Comparison of ENCODE assay signal across 20 mouse cellular contexts in the genomic region with DNA sequence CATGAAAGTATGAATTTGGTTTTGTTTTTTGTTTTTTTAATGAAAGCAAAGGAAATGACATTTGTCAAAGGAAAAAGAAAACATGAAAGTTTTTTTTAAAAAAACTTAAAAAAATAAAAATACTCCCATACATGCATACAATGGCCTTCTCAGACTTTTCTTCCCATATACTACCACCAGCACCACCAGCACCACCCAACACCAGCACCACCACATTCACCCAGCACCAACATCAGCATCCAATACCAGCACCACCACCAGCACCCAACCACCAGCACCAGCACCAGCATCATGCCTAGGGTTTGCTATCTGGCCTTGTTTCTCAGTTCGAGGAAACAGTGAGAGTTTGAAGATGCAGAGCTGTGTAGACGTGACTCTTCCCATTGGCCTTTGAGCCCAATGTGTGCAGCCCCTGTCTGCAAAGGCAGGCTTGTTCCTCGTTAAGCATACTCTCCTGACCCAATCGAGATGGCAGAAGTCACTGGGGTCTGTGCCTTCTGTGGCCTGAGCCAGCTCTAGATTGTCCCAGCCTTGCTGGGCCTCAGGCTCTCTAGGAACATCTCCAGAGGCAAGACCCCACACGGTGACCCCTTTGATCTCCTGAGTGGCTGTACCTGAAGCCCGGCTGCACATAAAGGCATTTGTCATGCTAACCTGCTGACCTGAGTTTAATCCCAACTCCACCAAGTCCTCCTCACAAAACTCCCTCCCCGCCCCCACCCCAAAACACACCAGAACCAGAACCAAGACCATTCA.
DNase-seq lines count a peak whose midpoint lies in the region; ATAC-seq and TF ChIP-seq lines count a peak whose summit lies in the region.
"Had no signal": no experiment of that assay in that cellular context is flagged by ENCODE, and none has a peak within 500 bp of the region (broad histone marks: within the 10 kb centered on the region; RNA-seq: fewer than 3 reads in every experiment).

No protein-coding gene starts in this region.

- no peak overlapping the region for H3K27ac ChIP-seq in limb, embryonic 11.5 days (replicated peaks; ENCODE audit: low read depth, low read length)
- no peak overlapping the region for H3K27ac ChIP-seq in limb, embryonic 10.5 days
- H3K27ac ChIP-seq in intestine, postnatal 0 days (ENCODE audit: low read depth, low read length): no peak overlapping the region
- H3K27ac ChIP-seq: liver, embryonic 15.5 days; midbrain, embryonic 10.5 days had no signal

- DNase-seq in embryo, embryonic 9.5 days (ENCODE audit: extremely low spot score): peak; percentile 9
- DNase-seq in embryo, embryonic 10 days (ENCODE audit: low spot score): no peak
- DNase-seq in limb, embryonic 11.5 days (ENCODE audit: low spot score): no peak
- no peak for DNase-seq in limb, embryonic 10.5 days (ENCODE audit: low spot score)
- DNase-seq in WW6 (ENCODE audit: low read depth, low spot score): peak; percentile 60
- no peak for DNase-seq in layer of hippocampus, adult 18-20 months (ENCODE audit: low spot score in 2 of 2)
- no peak for DNase-seq in lung, postnatal 14 days
- DNase-seq: adrenal gland, postnatal 25 days; cerebellum, adult 18-20 months; cerebellum, postnatal 36 days; heart, adult 18-20 months; kidney, postnatal 36 days; right cerebral cortex, adult 18-20 months; thymus, adult 2 months had no signal

- TF ChIP-seq CTCF in intestine, postnatal 0 days (IDR thresholded peaks at IDR 0.05; ENCODE audit: low read depth): no peak

- H3K9me3 ChIP-seq in limb, embryonic 11.5 days (ENCODE audit: control insufficient read depth, low read length): no peaks in the 10 kb centered on the region
- H3K9me3 ChIP-seq in limb, embryonic 10.5 days (replicated peaks): no peaks in the 10 kb centered on the region
- no peaks in the 10 kb centered on the region for H3K9me3 ChIP-seq in intestine, postnatal 0 days (ENCODE audit: control insufficient read depth)
- H3K9me3 ChIP-seq: liver, embryonic 15.5 days; midbrain, embryonic 10.5 days had no signal

- H3K36me3 ChIP-seq in limb, embryonic 11.5 days (ENCODE audit: control insufficient read depth, insufficient read depth, low read length): no peaks in the 10 kb centered on the region
- no peaks in the 10 kb centered on the region for H3K36me3 ChIP-seq in limb, embryonic 10.5 days
- H3K36me3 ChIP-seq in intestine, postnatal 0 days (ENCODE audit: control insufficient read depth, insufficient read depth): no peaks in the 10 kb centered on the region
- H3K36me3 ChIP-seq: liver, embryonic 15.5 days; midbrain, embryonic 10.5 days had no signal

- no peak overlapping the region for H3K4me2 ChIP-seq in limb, embryonic 11.5 days (ENCODE audit: low read depth, severe bottlenecking)
- no peak overlapping the region for H3K4me2 ChIP-seq in intestine, postnatal 0 days (replicated peaks; ENCODE audit: low read depth)
- H3K4me2 ChIP-seq: liver, embryonic 15.5 days had no signal

- no peak overlapping the region for H3K4me3 ChIP-seq in limb, embryonic 11.5 days (ENCODE audit: low read depth, low read length)
- no peak overlapping the region for H3K4me3 ChIP-seq in limb, embryonic 10.5 days
- no peak overlapping the region for H3K4me3 ChIP-seq in intestine, postnatal 0 days (ENCODE audit: low read depth, low read length)
- H3K4me3 ChIP-seq: erythroblast, embryonic 14.5 days; liver, embryonic 15.5 days; midbrain, embryonic 10.5 days; myocyte had no signal

- peaks cover 15% of the 10 kb centered on the region for H3K4me1 ChIP-seq in limb, embryonic 11.5 days (ENCODE audit: control insufficient read depth, insufficient read depth, low read length)
- peaks cover 40% of the 10 kb centered on the region for H3K4me1 ChIP-seq in limb, embryonic 10.5 days
- no peaks in the 10 kb centered on the region for H3K4me1 ChIP-seq in intestine, postnatal 0 days (replicated peaks; ENCODE audit: control insufficient read depth, insufficient read depth, low read length)

- no peak overlapping the region for H3K9ac ChIP-seq in limb, embryonic 11.5 days (ENCODE audit: low read length)
- no peak overlapping the region for H3K9ac ChIP-seq in intestine, postnatal 0 days (ENCODE audit: low read depth, low read length)
- H3K9ac ChIP-seq: liver, embryonic 15.5 days had no signal

- 0 out of 2 replicates have a peak, but pooled peaks have one; percentile 37 for ATAC-seq in limb, embryonic 11.5 days (ENCODE audit: insufficient number of reproducible peaks, low FRiP score, low TSS enrichment, low read depth)
- ATAC-seq in intestine, postnatal 0 days: peak; percentile 36; the same call in 1 of the 2 replicates
- ATAC-seq: activated CD4-positive, CD25-positive, alpha-beta regulatory T cell, adult 4 months had no signal

- 20% methylated on average over 7 of the region's 7 CpGs for WGBS in limb, embryonic 11.5 days
- WGBS in limb, embryonic 10.5 days: 22% methylated on average over 7 of the region's 7 CpGs
- 64% methylated on average over 7 of the region's 7 CpGs for WGBS in intestine, postnatal 0 days

- H3K27me3 ChIP-seq in limb, embryonic 11.5 days (ENCODE audit: control insufficient read depth, insufficient read depth, low read length): no peaks in the 10 kb centered on the region
- H3K27me3 ChIP-seq in limb, embryonic 10.5 days (ENCODE audit: low read depth, poor library complexity, severe bottlenecking): peaks cover 19% of the 10 kb centered on the region
- H3K27me3 ChIP-seq in intestine, postnatal 0 days (replicated peaks; ENCODE audit: control insufficient read depth, insufficient read depth, low read length): no peaks in the 10 kb centered on the region
- H3K27me3 ChIP-seq: liver, embryonic 15.5 days had no signal

Comparison
In these comparisons a context has a peak if more than half of its experiments do, and no peak if none do; other contexts are left out.
1. DNase-seq: peak in embryo, embryonic 9.5 days (single experiment) and WW6 (single experiment); none in embryo, embryonic 10 days (single experiment), limb, embryonic 11.5 days (single experiment), limb, embryonic 10.5 days (single experiment), layer of hippocampus, adult 18-20 months (0 of 2) and lung, postnatal 14 days (single experiment).